Mouse (Mus musculus) small intestine, adult 2 months (tissue): ENCODE measurements around the gene Hoxd11.

ENCODE experiments used
- CTCF ChIP-seq: fragments of 200-500 bp; IDR thresholded peaks from 2 replicates; pipeline ENCODE4 v1.5.1; 2012; ENCODE audit warnings: low read depth, mild to moderate bottlenecking, control low read depth, inconsistent platforms, low read length, moderate library complexity, mixed read lengths; ENCODE audit not compliant: insufficient replicate concordance, insufficient read length; ENCODE audit errors: extremely low read depth
- POLR2A ChIP-seq: fragments of 200-500 bp; IDR thresholded peaks from 2 replicates; pipeline ENCODE4 v1.6.1; 2012; ENCODE audit warnings: low read depth, mild to moderate bottlenecking, control low read depth, inconsistent platforms, low read length, moderate library complexity

DNA sequence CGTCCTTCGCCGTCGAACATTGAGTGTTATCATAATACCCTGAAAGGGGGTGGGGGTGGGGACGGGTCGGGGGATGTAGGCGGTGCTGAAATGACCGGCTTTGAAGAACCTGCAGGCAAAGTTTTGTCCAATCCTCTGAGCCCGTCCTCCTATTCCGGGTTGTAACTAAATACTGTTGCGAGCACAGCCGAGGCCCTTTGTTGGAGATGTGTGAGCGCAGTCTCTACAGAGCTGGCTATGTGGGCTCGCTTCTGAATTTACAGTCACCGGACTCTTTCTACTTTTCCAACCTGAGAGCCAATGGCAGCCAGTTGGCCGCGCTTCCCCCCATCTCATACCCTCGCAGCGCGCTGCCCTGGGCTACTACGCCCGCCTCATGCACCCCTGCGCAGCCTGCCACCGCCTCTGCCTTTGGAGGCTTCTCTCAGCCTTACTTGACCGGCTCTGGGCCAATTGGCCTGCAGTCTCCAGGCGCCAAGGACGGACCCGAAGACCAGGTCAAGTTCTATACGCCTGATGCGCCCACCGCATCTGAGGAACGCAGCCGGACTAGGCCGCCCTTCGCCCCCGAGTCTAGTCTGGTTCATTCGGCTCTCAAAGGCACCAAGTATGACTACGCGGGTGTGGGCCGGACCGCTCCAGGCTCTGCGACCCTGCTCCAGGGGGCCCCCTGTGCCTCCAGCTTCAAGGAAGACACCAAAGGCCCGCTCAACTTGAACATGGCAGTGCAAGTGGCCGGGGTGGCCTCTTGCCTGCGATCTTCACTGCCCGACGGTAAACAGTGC, 4.3 kb upstream of the Hoxd11 start, which contains the start of gene Hoxd12:
- TF ChIP-seq POLR2A (no peak), CTCF (no peak)
